In the genomic region with DNA sequence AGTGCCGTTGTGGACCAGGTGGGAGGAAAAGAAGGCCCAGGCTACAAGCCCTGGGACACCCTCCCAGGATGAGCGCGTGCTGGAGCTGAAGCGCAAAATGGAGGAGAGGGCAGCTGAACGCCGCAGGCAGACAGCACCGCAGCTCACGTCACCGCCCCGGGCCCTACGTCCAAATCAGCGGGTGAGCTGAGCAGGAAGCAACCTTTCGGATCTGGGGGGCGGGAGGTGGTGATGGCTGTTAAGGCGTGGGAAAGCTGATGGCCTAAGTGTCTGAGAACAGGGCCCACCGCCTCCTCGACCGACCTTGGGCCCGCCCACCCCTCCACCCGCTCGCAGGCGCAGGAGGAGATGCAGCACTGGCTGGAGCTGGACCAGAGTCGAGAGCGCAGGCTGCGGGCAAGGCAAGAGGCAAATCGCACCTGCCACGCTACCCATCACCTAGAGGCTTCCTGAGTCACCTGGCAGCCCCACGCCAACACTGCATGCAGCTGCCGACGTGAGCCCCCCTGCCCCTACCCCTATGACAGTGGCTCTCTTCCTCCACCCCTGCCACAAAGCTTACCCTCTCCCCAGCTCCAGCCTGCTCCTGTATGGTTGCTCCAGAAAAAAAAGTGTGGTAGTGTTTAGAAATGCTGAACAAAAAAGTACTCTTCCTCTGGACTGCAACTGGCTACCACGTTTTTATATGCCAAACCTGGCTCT, we compare ENCODE assay signal across 8 mouse cellular contexts. TPM values are rescaled to one million over a fixed set of nuclear protein-coding genes. Genes with fewer than 3 reads are reported as not detected.
DNase-seq lines count a peak whose midpoint lies in the region; ATAC-seq lines count a peak whose summit lies in the region.

No protein-coding gene starts in this region.

- ATAC-seq in kidney, embryonic 15.5 days (replicated peaks; ENCODE audit: low FRiP score) = peak; percentile 82; the same call in 1 of the 2 replicates
- peak; percentile 60 for ATAC-seq in lung, embryonic 15.5 days (ENCODE audit: borderline replicate concordance, extremely low read depth, low FRiP score, low TSS enrichment)

- H3K27me3 ChIP-seq in kidney, embryonic 15.5 days = peaks cover 10% of the 10 kb centered on the region
- H3K27me3 ChIP-seq in lung, embryonic 15.5 days = no peaks in the 10 kb centered on the region

- H3K4me2 ChIP-seq in kidney, embryonic 15.5 days = peak overlapping the region; percentile 72
- peak overlapping the region; percentile 69 for H3K4me2 ChIP-seq in lung, embryonic 15.5 days

- H3K9ac ChIP-seq in kidney, embryonic 15.5 days = peak overlapping the region; percentile 45
- no peak overlapping the region for H3K9ac ChIP-seq in lung, embryonic 15.5 days

- peak overlapping the region; percentile 41 for H3K4me3 ChIP-seq in kidney, embryonic 15.5 days (replicated peaks)
- H3K4me3 ChIP-seq in lung, embryonic 15.5 days = peak overlapping the region; percentile 35

- peaks cover 12% of the 10 kb centered on the region for H3K4me1 ChIP-seq in kidney, embryonic 15.5 days
- peaks cover 13% of the 10 kb centered on the region for H3K4me1 ChIP-seq in lung, embryonic 15.5 days

- no peaks in the 10 kb centered on the region for H3K36me3 ChIP-seq in kidney, embryonic 15.5 days
- no peaks in the 10 kb centered on the region for H3K36me3 ChIP-seq in lung, embryonic 15.5 days

- DNase-seq in kidney, adult 18-20 months = no peak
- peak; percentile 43 for DNase-seq in cerebellum, adult 9-10 months
- DNase-seq in forelimb bud, embryonic 11.5 days (ENCODE audit: low read depth, low spot score) = peak; percentile 28
- DNase-seq in kidney, postnatal 10 days = peak; percentile 61
- peak; percentile 4 for DNase-seq in ovary, postnatal 10 days (ENCODE audit: low spot score)
- no peak for DNase-seq in c-Kit-positive CD71-positive TER-119-positive erythroid progenitor cells, embryonic 14.5 days (ENCODE audit: low spot score)

- no peak overlapping the region for H3K27ac ChIP-seq in kidney, embryonic 15.5 days
- H3K27ac ChIP-seq in lung, embryonic 15.5 days = no peak overlapping the region

- no peaks in the 10 kb centered on the region for H3K9me3 ChIP-seq in kidney, embryonic 15.5 days (replicated peaks)
- no peaks in the 10 kb centered on the region for H3K9me3 ChIP-seq in lung, embryonic 15.5 days

- WGBS in kidney, embryonic 15.5 days = 11% methylated on average over 31 of the region's 31 CpGs
- 6% methylated on average over 31 of the region's 31 CpGs for WGBS in lung, embryonic 15.5 days

RNA-seq across cellular contexts. Expression of a gene that starts 9.1 kb away (rescaled TPM):
- 174 and 181 TPM in 2 replicates for polyA plus RNA-seq in kidney, embryonic 15.5 days (2015; fragmentation: Nextera tagmentation; extraction: Ambion mirVana)
- polyA plus RNA-seq in lung, embryonic 15.5 days (2015; fragmentation: Nextera tagmentation; extraction: Ambion mirVana) = 163 and 164 TPM in 2 replicates

RNA-seq across cellular contexts. Expression of a gene that starts 38.6 kb away (rescaled TPM):
- not detected in 2 replicates for polyA plus RNA-seq in kidney, embryonic 15.5 days (2015; fragmentation: Nextera tagmentation; extraction: Ambion mirVana)
- polyA plus RNA-seq in lung, embryonic 15.5 days (2015; fragmentation: Nextera tagmentation; extraction: Ambion mirVana) = 0.14 and 0.24 TPM in 2 replicates

RNA-seq across cellular contexts. Expression of a gene that starts 38.8 kb away (rescaled TPM):
- 0.37 and 0.77 TPM in 2 replicates for polyA plus RNA-seq in kidney, embryonic 15.5 days (2015; fragmentation: Nextera tagmentation; extraction: Ambion mirVana)
- polyA plus RNA-seq in lung, embryonic 15.5 days (2015; fragmentation: Nextera tagmentation; extraction: Ambion mirVana) = 0.20 and 0.64 TPM in 2 replicates

RNA-seq across cellular contexts. Expression of a gene that starts 42.7 kb away (rescaled TPM):
- polyA plus RNA-seq in kidney, embryonic 15.5 days (2015; fragmentation: Nextera tagmentation; extraction: Ambion mirVana) = 10.6 and 13.0 TPM in 2 replicates
- 10.8 and 11.7 TPM in 2 replicates for polyA plus RNA-seq in lung, embryonic 15.5 days (2015; fragmentation: Nextera tagmentation; extraction: Ambion mirVana)

Comparison
In these comparisons a context has a peak if more than half of its experiments do, and no peak if none do; other contexts are left out.
1. DNase-seq: peak in cerebellum, adult 9-10 months (single experiment), forelimb bud, embryonic 11.5 days (single experiment), kidney, postnatal 10 days (single experiment) and ovary, postnatal 10 days (single experiment); none in kidney, adult 18-20 months (single experiment) and c-Kit-positive CD71-positive TER-119-positive erythroid progenitor cells, embryonic 14.5 days (single experiment).